Mouse (Mus musculus) limb, embryonic 13.5 days (tissue): ENCODE measurements around the gene Osbpl6. TPM values are rescaled to one million over a fixed set of nuclear protein-coding genes. Genes with fewer than 3 reads are reported as not detected.
"Not testable (repeated sequence)": the region's sequence is repeated elsewhere in the genome, so short reads cannot be mapped to it uniquely, and the experiment has no call there.

Experiments used
- ATAC-seq: fragments of 200-750 bp; cut with Nextera tagmentation; 2 replicates; pipeline ENCODE4 v1.8.0; 2017; ENCODE audit warnings: low read depth, moderate number of reproducible peaks, moderate TSS enrichment; ENCODE audit not compliant: low FRiP score
- H3K27ac ChIP-seq: fragments of 300-500 bp; sonication (generic); 2 replicates; pipeline ENCODE4 v1.5.1; 2015; ENCODE audit warnings: inconsistent platforms, mild to moderate bottlenecking, moderate library complexity
- H3K27me3 ChIP-seq: fragments of 300-500 bp; sonication (generic); 2 replicates; pipeline ENCODE4 v1.6.1; 2015; ENCODE audit warnings: mild to moderate bottlenecking, inconsistent platforms
- H3K36me3 ChIP-seq: fragments of 300-500 bp; sonication (generic); 2 replicates; pipeline ENCODE4 v1.6.1; 2015; ENCODE audit warnings: inconsistent platforms, mild to moderate bottlenecking, moderate library complexity
- H3K4me1 ChIP-seq: fragments of 300-500 bp; sonication (generic); 2 replicates; pipeline ENCODE4 v1.6.1; 2015; ENCODE audit warnings: inconsistent platforms
- H3K4me2 ChIP-seq: fragments of 300-500 bp; sonication (generic); replicated peaks from 2 replicates; pipeline ENCODE4 v1.6.1; 2015; ENCODE audit warnings: inconsistent platforms, mild to moderate bottlenecking, moderate library complexity
- H3K4me3 ChIP-seq: fragments of 300-500 bp; sonication (generic); 2 replicates; pipeline ENCODE4 v1.5.1; 2015; ENCODE audit warnings: moderate library complexity, mild to moderate bottlenecking, inconsistent platforms
- H3K9ac ChIP-seq: fragments of 300-500 bp; sonication (generic); 2 replicates; pipeline ENCODE4 v1.6.1; 2015; ENCODE audit warnings: mild to moderate bottlenecking, inconsistent platforms
- H3K9me3 ChIP-seq: fragments of 300-500 bp; sonication (generic); 2 replicates; pipeline ENCODE4 v1.6.1; 2016; ENCODE audit warnings: inconsistent platforms
- WGBS: fragments of 180-500 bp; shearing (Covaris S2); methylation state at CpG from one replicate; pipeline ENCODE4 v1.1.7; 2015; 5-methylcytosine and 5-hydroxymethylcytosine counted together
- polyA plus RNA-seq: library from polyadenylated mRNA; unstranded; fragments of >200 nt; fragmentation: Nextera tagmentation; extraction: Ambion mirVana; gene quantifications from 2 replicates; pipeline ENCODE4 v1.2.1, GENCODE M21; 2015

Gene Osbpl6
- polyA plus RNA-seq, 1 experiment from 2014 or later = 17.8 TPM

- H3K36me3 ChIP-seq = peaks cover 23% of the 10 kb centered on the region
- H3K27me3 ChIP-seq = no peaks in the 10 kb centered on the region
- H3K4me1 ChIP-seq = no peaks in the 10 kb centered on the region
- H3K9ac ChIP-seq = no peak overlapping the region
- H3K9me3 ChIP-seq = no peaks in the 10 kb centered on the region
- no peak for ATAC-seq
- WGBS = 43% methylated on average over 3 of the region's 3 CpGs
- no peak overlapping the region for H3K27ac ChIP-seq
- H3K4me3 ChIP-seq = no peak overlapping the region
- no peak overlapping the region for H3K4me2 ChIP-seq
These were observed 186.2 kb downstream of the Osbpl6 start for GRCm38 (mm10) chr2:76592401-76592924.

- ATAC-seq = peak; percentile 44; the same call in 1 of the 2 replicates
- H3K9ac ChIP-seq = no peak overlapping the region
- H3K4me3 ChIP-seq = no peak overlapping the region
- H3K36me3 ChIP-seq = peaks cover 20% of the 10 kb centered on the region
- no peak overlapping the region for H3K4me2 ChIP-seq
- no peaks in the 10 kb centered on the region for H3K27me3 ChIP-seq
- WGBS = 55% methylated on average over 11 of the region's 11 CpGs
- no peaks in the 10 kb centered on the region for H3K9me3 ChIP-seq
- no peaks in the 10 kb centered on the region for H3K4me1 ChIP-seq
- no peak overlapping the region for H3K27ac ChIP-seq
These were observed 191.2 kb downstream of the Osbpl6 start for GRCm38 (mm10) chr2:76597521-76597920.

- H3K4me3 ChIP-seq = no peak overlapping the region
- WGBS = 56% methylated on average over 5 of the region's 5 CpGs
- ATAC-seq = no peak
- no peaks in the 10 kb centered on the region for H3K27me3 ChIP-seq
- no peaks in the 10 kb centered on the region for H3K9me3 ChIP-seq
- H3K4me2 ChIP-seq = no peak overlapping the region
- H3K9ac ChIP-seq = no peak overlapping the region
- H3K36me3 ChIP-seq = peaks cover 13% of the 10 kb centered on the region
- no peaks in the 10 kb centered on the region for H3K4me1 ChIP-seq
- H3K27ac ChIP-seq = no peak overlapping the region
These were observed 192.9 kb downstream of the Osbpl6 start for GRCm38 (mm10) chr2:76599214-76599613.

GRCm38 (mm10) chr2:76602256-76602655, 195.9 kb downstream of the Osbpl6 start:
- H3K4me2 ChIP-seq = no peak overlapping the region
- no peaks in the 10 kb centered on the region for H3K36me3 ChIP-seq
- no peaks in the 10 kb centered on the region for H3K4me1 ChIP-seq
- H3K27ac ChIP-seq = no peak overlapping the region
- H3K9me3 ChIP-seq = no peaks in the 10 kb centered on the region
- H3K9ac ChIP-seq = no peak overlapping the region
- no peaks in the 10 kb centered on the region for H3K27me3 ChIP-seq
- ATAC-seq = no peak
- 95% methylated on average over 1 of the region's 1 CpGs for WGBS
- no peak overlapping the region for H3K4me3 ChIP-seq

- Histone ChIP-seq H3K9ac (no peak overlapping the region), H3K4me1 (no peaks in the 10 kb centered on the region), H3K9me3 (no peaks in the 10 kb centered on the region), H3K27ac (no peak overlapping the region), H3K4me2 (no peak overlapping the region), H3K36me3 (no peaks in the 10 kb centered on the region), H3K4me3 (no peak overlapping the region), H3K27me3 (no peaks in the 10 kb centered on the region)
- ATAC-seq = no peak
- WGBS = 56% methylated on average over 3 of the region's 3 CpGs
These were observed 200.4 kb downstream of the Osbpl6 start for GRCm38 (mm10) chr2:76606704-76607103.

- Histone ChIP-seq H3K4me2 (no peak overlapping the region), H3K27ac (no peak overlapping the region), H3K4me1 (no peaks in the 10 kb centered on the region), H3K4me3 (no peak overlapping the region), H3K36me3 (no peaks in the 10 kb centered on the region), H3K27me3 (no peaks in the 10 kb centered on the region), H3K9me3 (no peaks in the 10 kb centered on the region), H3K9ac (no peak overlapping the region)
- 71% methylated on average over 10 of the region's 10 CpGs for WGBS
- ATAC-seq = no peak
These were observed 204.2 kb downstream of the Osbpl6 start for GRCm38 (mm10) chr2:76610326-76611104.

- no peak for ATAC-seq
- Histone ChIP-seq H3K27me3 (no peaks in the 10 kb centered on the region), H3K4me3 (no peak overlapping the region), H3K27ac (no peak overlapping the region), H3K4me1 (no peaks in the 10 kb centered on the region), H3K4me2 (no peak overlapping the region), H3K36me3 (no peaks in the 10 kb centered on the region), H3K9ac (no peak overlapping the region), H3K9me3 (no peaks in the 10 kb centered on the region)
- WGBS = 79% methylated on average over 3 of the region's 3 CpGs
These were observed 205.7 kb downstream of the Osbpl6 start for GRCm38 (mm10) chr2:76611996-76612395.

- no peak for ATAC-seq
- no peaks in the 10 kb centered on the region for H3K9me3 ChIP-seq
- H3K4me1 ChIP-seq = no peaks in the 10 kb centered on the region
- no peak overlapping the region for H3K4me3 ChIP-seq
- no peak overlapping the region for H3K4me2 ChIP-seq
- H3K27me3 ChIP-seq = no peaks in the 10 kb centered on the region
- WGBS = 46% methylated on average over 1 of the region's 1 CpGs
- H3K36me3 ChIP-seq = peaks cover 8% of the 10 kb centered on the region
- no peak overlapping the region for H3K27ac ChIP-seq
- H3K9ac ChIP-seq = no peak overlapping the region
These were observed 211.8 kb downstream of the Osbpl6 start for GRCm38 (mm10) chr2:76618078-76618477.

GRCm38 (mm10) chr2:76620188-76620587, 213.9 kb downstream of the Osbpl6 start:
- Histone ChIP-seq H3K9ac (no peak overlapping the region), H3K27ac (no peak overlapping the region), H3K4me3 (no peak overlapping the region), H3K9me3 (no peaks in the 10 kb centered on the region), H3K4me2 (no peak overlapping the region), H3K27me3 (no peaks in the 10 kb centered on the region), H3K4me1 (no peaks in the 10 kb centered on the region), H3K36me3 (peaks cover 27% of the 10 kb centered on the region)
- ATAC-seq = no peak
- WGBS = 78% methylated on average over 5 of the region's 5 CpGs

GRCm38 (mm10) chr2:76621724-76622123, 215.4 kb downstream of the Osbpl6 start:
- whole genome bisulfite sequencing = 63% methylated on average over 1 of the region's 1 CpGs
- no peak overlapping the region for H3K27ac ChIP-seq
- no peak overlapping the region for H3K4me3 ChIP-seq
- H3K9ac ChIP-seq = no peak overlapping the region
- no peaks in the 10 kb centered on the region for H3K4me1 ChIP-seq
- H3K27me3 ChIP-seq = no peaks in the 10 kb centered on the region
- ATAC-seq = no peak
- no peak overlapping the region for H3K4me2 ChIP-seq
- peaks cover 42% of the 10 kb centered on the region for H3K36me3 ChIP-seq
- peaks cover 11% of the 10 kb centered on the region; the same call in 1 of the 2 replicates for H3K9me3 ChIP-seq

GRCm38 (mm10) chr2:76622316-76622715, 216.0 kb downstream of the Osbpl6 start:
- WGBS = 96% methylated on average over 2 of the region's 2 CpGs

GRCm38 (mm10) chr2:76630293-76630692, 224.0 kb downstream of the Osbpl6 start:
- no peak for ATAC-seq
- H3K27ac ChIP-seq = no peak overlapping the region
- 96% methylated on average over 12 of the region's 12 CpGs for WGBS
- peaks cover 94% of the 10 kb centered on the region for H3K36me3 ChIP-seq
- H3K4me3 ChIP-seq = no peak overlapping the region
- no peak overlapping the region for H3K9ac ChIP-seq
- H3K27me3 ChIP-seq = no peaks in the 10 kb centered on the region
- peaks cover 12% of the 10 kb centered on the region; the same call in 1 of the 2 replicates for H3K9me3 ChIP-seq
- no peaks in the 10 kb centered on the region for H3K4me1 ChIP-seq
- no peak overlapping the region for H3K4me2 ChIP-seq

More at GRCm38 (mm10) chr2:76622316-76622715, 216.0 kb downstream of the Osbpl6 start:
- H3K4me3 ChIP-seq, H3K9ac ChIP-seq, H3K4me1 ChIP-seq, ATAC-seq, H3K27me3 ChIP-seq, H3K4me2 ChIP-seq, H3K27ac ChIP-seq: not testable (repeated sequence)
- Histone ChIP-seq H3K36me3 (peaks cover 48% of the 10 kb centered on the region), H3K9me3 (peaks cover 12% of the 10 kb centered on the region; the same call in 1 of the 2 replicates)
